ENCODE assay signal across 10 mouse cellular contexts in genomic region chr11:85840803-85841145, GRCm38 (mm10). TPM values are rescaled to one million over a fixed set of nuclear protein-coding genes. Genes with fewer than 3 reads are reported as not detected.
DNase-seq lines count a peak whose midpoint lies in the region; ATAC-seq lines count a peak whose summit lies in the region.
"Had no signal": no experiment of that assay in that cellular context is flagged by ENCODE, and none has a peak within 500 bp of the region (broad histone marks: within the 10 kb centered on the region; RNA-seq: fewer than 3 reads in every experiment).

No protein-coding gene starts in this region.

- ATAC-seq in neural tube, embryonic 11.5 days (ENCODE audit: insufficient read depth, low FRiP score, low TSS enrichment), result no peak
- no peak for ATAC-seq in stomach, embryonic 14.5 days (ENCODE audit: insufficient number of reproducible peaks, insufficient read depth, low FRiP score, low read depth)
- no peak for ATAC-seq in inflammation-experienced regulatory T-cells, adult 6 months

- H3K4me3 ChIP-seq in neural tube, embryonic 11.5 days (ENCODE audit: low read depth, low read length), result peak overlapping the region; percentile 20; the same call in 1 of the 2 replicates
- peak overlapping the region; percentile 39 for H3K4me3 ChIP-seq in limb, embryonic 10.5 days
- H3K4me3 ChIP-seq in stomach, embryonic 14.5 days (ENCODE audit: low read depth, low read length), result peak overlapping the region; percentile 59

- no peaks in the 10 kb centered on the region for H3K9me3 ChIP-seq in neural tube, embryonic 11.5 days (ENCODE audit: control insufficient read depth, low read length)
- H3K9me3 ChIP-seq in limb, embryonic 10.5 days (replicated peaks), result no peaks in the 10 kb centered on the region
- no peaks in the 10 kb centered on the region for H3K9me3 ChIP-seq in stomach, embryonic 14.5 days (ENCODE audit: control insufficient read depth, low read depth, low read length)

- H3K27ac ChIP-seq in neural tube, embryonic 11.5 days (ENCODE audit: low read depth, low read length), result no peak overlapping the region
- H3K27ac ChIP-seq in limb, embryonic 10.5 days, result peak overlapping the region; percentile 70
- H3K27ac ChIP-seq in stomach, embryonic 14.5 days (ENCODE audit: low read length), result peak overlapping the region; percentile 29; the same call in 1 of the 2 replicates

- WGBS in neural tube, embryonic 11.5 days, result 2% methylated on average over 21 of the region's 21 CpGs
- WGBS in limb, embryonic 10.5 days, result 5% methylated on average over 21 of the region's 21 CpGs
- 20% methylated on average over 21 of the region's 21 CpGs for WGBS in stomach, embryonic 14.5 days

- peaks cover 82% of the 10 kb centered on the region for H3K27me3 ChIP-seq in neural tube, embryonic 11.5 days (ENCODE audit: control insufficient read depth, insufficient read depth, low read length)
- peaks cover 83% of the 10 kb centered on the region for H3K27me3 ChIP-seq in limb, embryonic 10.5 days (ENCODE audit: low read depth, poor library complexity, severe bottlenecking)
- H3K27me3 ChIP-seq in stomach, embryonic 14.5 days (ENCODE audit: control insufficient read depth, insufficient read depth, low read length), result peaks cover 29% of the 10 kb centered on the region

- peak; percentile 17 for DNase-seq in adrenal gland, postnatal 14 days
- no peak for DNase-seq in adrenal gland, adult 2 months
- peak; percentile 51 for DNase-seq in neural tube, embryonic 11.5 days (ENCODE audit: low spot score)
- DNase-seq in neural tube, embryonic 10.5 days (ENCODE audit: extremely low spot score, low spot score), result no peak
- peak; percentile 56 for DNase-seq in limb, embryonic 10.5 days (ENCODE audit: low spot score)
- no peak for DNase-seq in right cerebral cortex, adult 2 months (ENCODE audit: low spot score in 2 of 2)

- H3K9ac ChIP-seq in neural tube, embryonic 11.5 days (ENCODE audit: low read length), result peak overlapping the region; percentile 0
- H3K9ac ChIP-seq in stomach, embryonic 14.5 days (replicated peaks; ENCODE audit: low read depth, low read length), result 0 out of 2 replicates have a peak overlapping the region, but pooled peaks have one; percentile 29

- peak overlapping the region; percentile 22; the same call in 1 of the 2 replicates for H3K4me2 ChIP-seq in neural tube, embryonic 11.5 days (ENCODE audit: low read depth)
- peak overlapping the region; percentile 58 for H3K4me2 ChIP-seq in stomach, embryonic 14.5 days (replicated peaks; ENCODE audit: low read depth, low read length)

- peaks cover 25% of the 10 kb centered on the region for H3K4me1 ChIP-seq in neural tube, embryonic 11.5 days (ENCODE audit: control insufficient read depth, insufficient read depth, low read length)
- peaks cover 69% of the 10 kb centered on the region for H3K4me1 ChIP-seq in limb, embryonic 10.5 days
- peaks cover 17% of the 10 kb centered on the region for H3K4me1 ChIP-seq in stomach, embryonic 14.5 days (ENCODE audit: control insufficient read depth, insufficient read depth, low read length)

- H3K36me3 ChIP-seq in neural tube, embryonic 11.5 days (ENCODE audit: control insufficient read depth, insufficient read depth, low read length), result no peaks in the 10 kb centered on the region
- peaks cover 29% of the 10 kb centered on the region for H3K36me3 ChIP-seq in limb, embryonic 10.5 days
- peaks cover 7% of the 10 kb centered on the region; the same call in 1 of the 2 replicates for H3K36me3 ChIP-seq in stomach, embryonic 14.5 days (ENCODE audit: control insufficient read depth, insufficient read depth, low read length)

RNA-seq across cellular contexts. Expression of gene Tbx2, which starts 8.4 kb away (rescaled TPM):
- total RNA-seq in adrenal gland, postnatal 14 days (2021), result 26.3 and 28.3 TPM in 2 replicates
- 10 to 100 TPM; 16.8 to 29.0 TPM for total RNA-seq in adrenal gland, adult 2 months (2021)
- 54.5 and 56.0 TPM in 2 replicates for polyA plus RNA-seq in adrenal gland, adult 2 months (2012; rRNA removed)
- 4.0 and 4.7 TPM in 2 replicates for polyA plus RNA-seq in neural tube, embryonic 11.5 days (2014; fragmentation: Nextera tagmentation; extraction: Ambion mirVana)
- 4.0 and 5.3 TPM in 2 replicates for polyA plus RNA-seq in limb, embryonic 10.5 days (2016; fragmentation: Nextera tagmentation; extraction: Ambion mirVana)
- 5.8 and 6.8 TPM in 2 replicates for polyA plus RNA-seq in stomach, embryonic 14.5 days (2014; fragmentation: Nextera tagmentation; extraction: Ambion mirVana)
- polyA plus RNA-seq in inflammation-experienced regulatory T-cells, adult 6 months (2017; shearing (Covaris generic)), result not detected

RNA-seq across cellular contexts. Expression of gene Gm11444, which starts 9.4 kb away (rescaled TPM):
- not detected in 2 replicates for total RNA-seq in adrenal gland, postnatal 14 days (2021)
- not detected for total RNA-seq in adrenal gland, adult 2 months (2021)
- not detected in 2 replicates for polyA plus RNA-seq in adrenal gland, adult 2 months (2012; rRNA removed)
- polyA plus RNA-seq in neural tube, embryonic 11.5 days (2014; fragmentation: Nextera tagmentation; extraction: Ambion mirVana), result not detected in 2 replicates
- polyA plus RNA-seq in limb, embryonic 10.5 days (2016; fragmentation: Nextera tagmentation; extraction: Ambion mirVana), result not detected in 2 replicates
- not detected in 2 replicates for polyA plus RNA-seq in stomach, embryonic 14.5 days (2014; fragmentation: Nextera tagmentation; extraction: Ambion mirVana)
- polyA plus RNA-seq in inflammation-experienced regulatory T-cells, adult 6 months (2017; shearing (Covaris generic)), result not detected
- total RNA-seq: adrenal gland, postnatal 36 days; gastrocnemius, postnatal 4 days had no signal

RNA-seq across cellular contexts. Expression of gene Tbx4, which starts 45.4 kb away (rescaled TPM):
- total RNA-seq in adrenal gland, postnatal 14 days (2021), result not detected in 2 replicates
- under 1 TPM in 1 of 2 experiments, not detected in 1; 0.10 TPM for total RNA-seq in adrenal gland, adult 2 months (2021)
- 0.10 and 0.27 TPM in 2 replicates for polyA plus RNA-seq in adrenal gland, adult 2 months (2012; rRNA removed)
- 0.20 and 0.24 TPM in 2 replicates for polyA plus RNA-seq in neural tube, embryonic 11.5 days (2014; fragmentation: Nextera tagmentation; extraction: Ambion mirVana)
- polyA plus RNA-seq in limb, embryonic 10.5 days (2016; fragmentation: Nextera tagmentation; extraction: Ambion mirVana), result 23.5 and 49.0 TPM in 2 replicates
- polyA plus RNA-seq in stomach, embryonic 14.5 days (2014; fragmentation: Nextera tagmentation; extraction: Ambion mirVana), result not detected in 2 replicates
- not detected for polyA plus RNA-seq in inflammation-experienced regulatory T-cells, adult 6 months (2017; shearing (Covaris generic))
- total RNA-seq: adrenal gland, postnatal 36 days had no signal

Comparison
In these comparisons a context has a peak if more than half of its experiments do, and no peak if none do; other contexts are left out.
1. DNase-seq: peak in adrenal gland, postnatal 14 days (single experiment), neural tube, embryonic 11.5 days (single experiment) and limb, embryonic 10.5 days (single experiment); none in adrenal gland, adult 2 months (single experiment), neural tube, embryonic 10.5 days (single experiment) and right cerebral cortex, adult 2 months (0 of 2).
2. RNA of gene Tbx4, which starts 45.4 kb away (polyA plus RNA-seq): 23.5 to 49.0 TPM in limb, embryonic 10.5 days; 0.10 to 0.27 TPM in adrenal gland, adult 2 months, 0.20 to 0.24 TPM in neural tube, embryonic 11.5 days, not detected in stomach, embryonic 14.5 days and not detected in inflammation-experienced regulatory T-cells, adult 6 months; every median in the first group is over 10 times any median in the second.
3. Peak in every context shown above with its lines, with median percentiles within 50 percentile points of each other: H3K4me3 ChIP-seq.